Mouse (Mus musculus) ES-E14 (cell line): ENCODE measurements around the gene Mical2.

Source experiments
- CHD2 ChIP-seq: IDR thresholded peaks from 2 replicates; pipeline ENCODE4 v1.6.1; 2014; ENCODE audit warnings: mild to moderate bottlenecking, low read depth, low read length, inconsistent platforms
- HCFC1 ChIP-seq: IDR thresholded peaks from 2 replicates; pipeline ENCODE4 v1.6.1; 2012; ENCODE audit warnings: low read length, inconsistent platforms, borderline replicate concordance; ENCODE audit not compliant: insufficient read depth

DNA sequence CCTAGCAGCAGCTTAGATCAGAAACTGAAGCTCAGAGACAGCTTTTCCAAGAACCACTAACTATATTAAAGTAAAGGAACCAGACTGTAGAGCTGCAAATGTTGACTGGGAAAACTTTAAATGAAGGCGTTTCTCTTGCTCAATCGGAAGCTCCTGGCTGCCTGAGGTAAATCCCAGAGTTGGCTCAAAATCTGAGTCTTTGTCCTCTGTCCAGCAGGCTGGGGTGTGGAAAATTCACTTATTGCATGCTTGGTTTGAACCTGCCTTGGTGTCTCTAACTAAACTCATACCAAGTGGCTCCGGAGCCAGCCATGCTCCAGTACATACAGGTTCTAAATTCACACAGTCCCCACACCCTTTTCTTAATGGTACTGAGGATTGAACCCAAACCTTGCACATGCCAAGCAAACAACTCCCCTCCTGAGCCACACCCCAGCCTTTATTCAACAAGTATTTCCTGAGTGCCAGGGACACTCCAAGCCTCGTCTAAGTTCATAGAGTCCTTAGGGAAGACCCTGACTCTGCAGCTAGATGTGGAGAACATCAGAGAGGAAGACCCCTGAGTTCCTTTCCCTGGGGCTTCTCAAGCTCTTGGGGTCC lies 20.3 kb downstream of the Mical2 start:
- no peak for TF ChIP-seq CHD2
- TF ChIP-seq HCFC1: no peak
